Mouse (Mus musculus): ENCODE results near the gene Noto.

DNA sequence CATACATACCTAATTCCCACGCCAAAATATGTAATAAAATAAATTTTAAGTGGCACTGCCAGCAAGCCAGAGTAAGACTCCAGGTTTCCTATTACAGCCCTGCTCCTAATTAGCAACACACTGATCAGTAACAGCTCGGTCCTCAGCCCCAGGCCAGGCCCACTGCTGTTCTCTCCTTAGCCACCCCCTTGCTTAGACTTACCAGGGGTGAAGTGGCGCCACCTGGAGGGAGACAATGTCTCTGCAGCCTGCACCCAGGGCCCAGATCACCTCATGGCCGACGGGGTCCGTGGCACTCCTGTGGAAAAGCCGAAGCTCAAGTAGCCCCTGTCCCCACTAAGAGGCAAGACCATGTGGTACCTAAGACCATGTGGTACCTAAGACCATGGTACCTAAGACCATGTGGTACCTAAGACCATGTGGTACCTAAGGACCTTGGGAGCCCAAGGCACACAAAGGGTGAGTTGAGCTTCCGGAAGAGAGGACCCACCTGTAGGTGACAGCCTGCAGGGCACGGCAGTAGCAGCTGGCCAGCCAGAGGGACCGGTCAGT, 53.8 kb downstream of the Noto start:
- TF ChIP-seq CTCF (IDR thresholded peaks at IDR 0.05; ENCODE audit: control insufficient read depth, insufficient read depth, low read length) (peak; percentile 63), POLR2A (IDR thresholded peaks at IDR 0.05; ENCODE audit: borderline replicate concordance, control insufficient read depth, low read depth, low read length) (no peak)
